Mouse (Mus musculus): Measurements from ENCODE around the gene Slc51a. TPM values are rescaled to one million over a fixed set of nuclear protein-coding genes. Genes with fewer than 3 reads are reported as not detected.

Gene Slc51a
- total RNA-seq, 2 experiments from 2014 or later, result not detected

DNA sequence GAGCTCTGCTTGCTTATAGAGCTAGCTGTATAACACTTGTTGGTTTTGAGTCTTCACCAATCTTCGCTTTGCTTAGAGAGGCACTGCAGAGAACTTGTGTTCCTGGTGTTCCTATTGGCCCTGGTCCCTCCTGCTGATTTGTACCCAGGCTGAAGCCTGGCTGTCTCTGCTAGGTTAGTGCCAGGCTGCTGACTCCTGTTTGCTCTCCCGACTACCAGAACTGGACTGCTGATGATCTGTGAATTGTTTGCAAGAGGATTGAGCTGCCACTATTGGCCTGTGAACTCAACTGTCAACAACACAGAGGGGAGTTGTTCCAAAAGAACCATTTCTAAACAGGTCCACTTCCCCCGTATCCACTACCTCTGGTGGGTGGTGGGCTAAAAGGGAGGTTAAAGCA, 46.2 kb downstream of the Slc51a start:
- no peak for DNase-seq
- intact Hi-C loops (cut with DNase I; ENCODE audit: low total_unique reads), result no loop called here

DNA sequence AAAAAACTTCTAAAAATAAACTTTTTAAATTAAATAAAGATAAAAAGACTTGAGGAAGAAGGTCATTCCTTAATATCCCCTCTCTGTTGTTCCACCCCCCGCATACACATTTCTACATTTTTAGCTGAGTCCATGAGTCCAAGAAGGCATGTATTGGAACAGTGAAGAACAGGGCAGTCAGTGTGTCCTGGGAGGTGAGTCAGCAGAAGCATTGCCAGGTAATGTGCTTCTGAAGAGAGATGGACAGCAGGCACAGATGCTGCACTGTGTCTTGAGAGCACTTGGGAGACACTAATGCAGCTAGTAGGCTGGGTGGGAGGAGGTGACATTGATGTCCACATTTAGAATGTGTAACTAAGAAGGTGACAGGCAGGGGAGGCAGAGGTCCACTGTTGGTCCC, 50.4 kb downstream of the Slc51a start:
- DNase-seq, result no peak
- intact Hi-C loops (cut with DNase I; ENCODE audit: low total_unique reads), result no loop called here

DNA sequence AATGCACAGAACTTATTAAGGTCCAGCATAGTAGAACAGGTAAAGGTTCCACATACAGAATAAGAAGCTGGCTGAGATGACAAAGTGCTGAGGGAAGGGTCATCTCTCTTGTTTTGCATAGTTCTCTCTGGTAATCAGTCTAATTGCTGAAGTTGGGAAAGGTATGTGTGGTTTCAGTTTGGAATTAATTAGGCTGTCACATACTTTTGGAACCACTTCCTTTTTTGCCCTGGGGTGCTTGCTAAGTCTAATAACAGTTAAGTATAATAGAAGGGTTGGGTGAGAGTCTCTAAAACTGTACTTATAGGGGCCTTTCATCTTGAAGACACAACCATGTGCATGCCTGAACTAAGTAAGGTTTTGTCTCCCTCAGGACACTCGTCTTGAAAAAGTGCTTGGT, 51.0 kb downstream of the Slc51a start:
- intact Hi-C loops (cut with DNase I; ENCODE audit: low total_unique reads), result no loop called here
- DNase-seq, result no peak

DNA sequence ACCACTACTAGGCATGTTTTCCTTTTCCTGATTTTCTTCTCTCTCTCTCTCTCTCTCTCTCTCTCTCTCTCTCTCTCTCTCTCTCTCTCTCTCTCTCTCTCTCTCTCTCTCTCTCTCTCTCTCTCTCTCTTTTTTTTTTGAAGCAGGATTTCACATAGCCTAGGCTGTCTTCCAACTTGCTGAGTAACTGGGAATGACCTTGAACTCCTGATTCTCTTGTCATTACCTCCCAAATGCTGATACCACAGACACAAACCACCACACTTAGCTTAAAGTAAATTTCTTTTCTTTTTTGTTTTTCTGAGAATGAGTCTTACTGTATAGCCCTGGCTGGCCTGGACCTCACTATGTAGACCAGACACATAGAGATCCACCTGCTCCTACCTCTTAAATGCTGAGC, 53.0 kb downstream of the Slc51a start:
- intact Hi-C loops (cut with DNase I; ENCODE audit: low total_unique reads), result no loop called here
- DNase-seq, result no peak

DNA sequence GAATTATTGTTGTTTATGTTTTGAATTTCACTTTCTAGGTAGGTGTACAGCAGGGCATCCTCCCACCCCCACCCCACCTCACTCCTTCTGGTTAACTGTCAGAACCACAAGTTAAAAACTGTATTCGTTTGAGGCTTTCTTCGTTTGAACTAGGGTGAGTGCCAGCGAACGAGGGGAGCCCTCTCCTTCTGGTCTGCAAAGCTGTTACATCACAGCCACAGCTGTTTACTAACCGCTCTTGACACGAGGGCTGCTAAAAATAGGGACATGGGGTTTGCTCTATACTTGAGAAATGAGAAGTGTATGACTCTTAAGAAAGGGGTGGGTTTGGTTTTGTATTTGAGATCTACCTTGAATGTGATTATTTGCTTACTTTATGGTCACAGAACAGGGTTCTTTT, 53.6 kb downstream of the Slc51a start:
- DNase-seq, result peak; percentile 35
- intact Hi-C loops (cut with DNase I; ENCODE audit: low total_unique reads), result no loop called here

DNA sequence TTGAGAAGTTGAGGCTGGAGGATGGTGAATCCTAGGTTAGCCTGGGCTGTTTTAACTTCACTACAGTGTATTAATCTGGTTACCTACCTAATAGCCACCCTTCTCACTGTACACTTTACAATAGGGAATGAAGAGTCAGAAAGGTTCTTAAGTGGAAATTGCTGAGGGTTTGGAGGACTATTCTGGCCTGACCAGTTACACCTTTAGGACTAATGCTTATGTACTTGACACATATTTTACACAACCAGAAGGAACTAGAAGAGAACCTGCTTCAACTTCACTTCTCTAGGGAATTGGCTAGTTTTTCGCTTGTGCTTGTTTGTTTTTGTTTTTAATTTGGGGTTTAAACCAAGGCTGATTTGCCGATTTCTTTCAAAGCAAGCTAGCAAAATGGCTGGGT, 54.5 kb downstream of the Slc51a start:
- no peak for DNase-seq
- intact Hi-C loops (cut with DNase I; ENCODE audit: low total_unique reads), result no loop called here

DNA sequence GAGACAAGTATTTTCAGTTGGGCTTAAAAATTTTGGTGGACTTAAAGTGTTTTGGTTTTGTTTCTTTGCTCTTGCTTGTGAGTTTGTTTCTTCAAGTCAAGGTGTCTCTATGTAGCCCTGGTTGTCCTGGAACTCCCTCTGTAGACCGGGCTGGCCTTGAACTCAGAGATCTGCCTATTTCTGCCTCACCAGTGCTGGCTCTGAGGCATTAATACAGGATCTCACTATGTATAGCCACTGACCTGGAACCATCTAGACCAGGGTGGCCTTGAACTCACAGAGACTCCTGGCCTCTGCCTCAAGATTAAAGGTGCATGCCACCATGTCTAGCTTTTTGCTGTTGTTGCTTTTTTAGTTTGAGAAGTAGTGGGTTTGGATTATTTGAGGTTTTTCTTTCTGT, 55.8 kb downstream of the Slc51a start:
- DNase-seq, result no peak
- intact Hi-C loops (cut with DNase I; ENCODE audit: low total_unique reads), result no loop called here

DNA sequence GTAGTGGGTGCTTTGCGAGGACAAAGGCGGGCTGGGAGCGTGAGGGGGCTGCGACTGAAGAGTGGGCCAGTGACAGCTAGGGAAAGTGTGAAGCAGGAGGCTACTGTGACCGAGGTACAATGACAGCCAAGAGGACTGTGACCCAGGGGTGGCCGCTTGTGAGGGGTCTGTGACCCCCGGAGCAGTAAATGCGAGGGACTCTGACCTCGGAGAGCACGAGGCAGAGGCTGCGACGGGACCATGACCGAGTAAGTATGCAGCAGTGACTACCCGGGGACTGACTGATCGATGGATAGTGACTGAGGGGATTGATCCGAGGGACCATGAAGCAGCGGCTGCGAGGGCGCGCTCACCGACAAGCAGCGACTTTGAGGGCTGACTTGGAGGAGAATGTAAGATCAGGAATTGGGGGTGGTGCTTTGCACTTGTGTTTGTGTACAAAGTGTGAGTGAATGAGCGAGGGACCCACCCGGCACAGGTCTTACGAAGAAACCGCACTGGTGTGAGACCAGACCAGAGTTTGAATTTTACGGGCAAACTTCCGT, 56.6 kb downstream of the Slc51a start:
- no peak for DNase-seq
- intact Hi-C loops (cut with DNase I; ENCODE audit: low total_unique reads), result no loop called here

DNA sequence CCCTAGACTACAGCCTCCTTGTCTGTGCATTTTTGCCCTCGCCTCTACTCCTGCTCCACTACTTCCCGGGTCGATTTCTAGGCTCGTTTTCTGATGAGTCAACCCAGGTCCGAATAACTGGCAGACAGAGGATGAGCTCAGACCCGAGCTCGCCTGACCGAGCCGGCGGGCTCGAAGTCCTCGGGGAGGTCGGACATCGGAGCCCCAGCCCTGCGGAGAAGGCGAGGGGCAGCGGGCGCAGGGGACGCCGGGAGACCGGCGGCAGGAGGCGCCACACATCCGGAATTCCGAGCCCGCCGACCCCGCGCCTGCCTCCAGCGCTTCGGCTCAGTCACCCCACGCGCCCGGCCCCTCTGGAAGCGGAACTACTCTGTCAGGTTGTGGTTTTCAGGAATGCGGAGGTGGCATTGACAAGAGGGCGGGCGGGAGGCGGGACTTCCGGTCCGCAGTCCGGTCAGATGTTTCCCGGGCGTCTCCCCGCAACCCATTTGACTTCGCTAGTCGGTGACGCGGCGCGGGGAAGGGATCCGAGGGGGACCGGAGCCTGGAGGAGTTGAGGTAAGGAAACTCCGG, 57.1 kb downstream of the Slc51a start, which contains the start of gene Pcyt1a:
Gene Pcyt1a (plus strand): TSS at position 448 of the 573 bp plus-strand sequence.
- DNase-seq, result peak; percentile 90
- intact Hi-C loops (cut with DNase I; ENCODE audit: low total_unique reads), result no loop called here

DNA sequence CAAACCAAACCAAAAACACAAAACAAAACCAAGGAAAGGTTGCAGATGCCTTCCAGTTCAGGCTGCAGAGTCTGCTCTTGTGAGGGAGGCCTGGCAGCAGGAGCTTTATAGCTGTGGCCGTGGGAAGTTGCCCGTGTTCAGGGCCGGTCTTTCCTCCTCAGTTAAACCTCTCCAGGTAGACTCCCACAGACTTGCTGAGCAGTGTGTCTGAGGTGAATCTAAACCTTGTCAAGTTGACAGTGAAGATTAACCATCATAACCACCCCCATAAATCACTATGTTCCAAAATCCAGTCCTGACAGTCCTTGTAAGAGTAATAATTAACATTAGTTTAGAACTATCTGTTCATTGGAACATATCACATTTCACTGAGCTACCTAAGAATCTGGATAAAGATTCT, 60.2 kb downstream of the Slc51a start:
- no peak for DNase-seq
- intact Hi-C loops (cut with DNase I; ENCODE audit: low total_unique reads), result no loop called here

Other genes with a start within 250 kb of the Slc51a start
- 10 to 100 TPM in 1 of 2 experiments, 1 to 10 TPM in 1; 9.4 to 10.2 TPM for gene Fbxo45, start 240.7 kb downstream of the Slc51a start, total RNA-seq (2021)
- 1 to 10 TPM; 5.1 to 5.6 TPM for gene Wdr53, start 240.7 kb downstream of the Slc51a start, total RNA-seq (2021)
- gene Smco1, start 216.4 kb downstream of the Slc51a start, total RNA-seq (2021), result 10 to 100 TPM; 24.5 to 42.0 TPM
- 10 to 100 TPM; 10.4 to 11.0 TPM for gene Rnf168, start 210.4 kb downstream of the Slc51a start, total RNA-seq (2021)
- gene Ubxn7, start 155.6 kb downstream of the Slc51a start, total RNA-seq (2021), result 10 to 100 TPM; 19.5 to 23.0 TPM
- not detected for gene Tm4sf19, start 87.4 kb downstream of the Slc51a start, total RNA-seq (2021)
- 1 to 10 TPM; 4.5 to 5.7 TPM for gene Tctex1d2, start 68.2 kb downstream of the Slc51a start, total RNA-seq (2021)
- 10 to 100 TPM; 74.4 to 74.6 TPM for gene Pcyt1a, start 57.0 kb downstream of the Slc51a start, total RNA-seq (2021)
- gene Zdhhc19, start 8.4 kb upstream of the Slc51a start, total RNA-seq (2021), result not detected
- gene Tfrc, start 121.0 kb upstream of the Slc51a start, total RNA-seq (2021), result 100 to 1,000 TPM; 285 to 408 TPM
- 10 to 100 TPM; 34.6 to 42.8 TPM for gene Tnk2, start 156.0 kb upstream of the Slc51a start, total RNA-seq (2021)
- gene Muc4, start 248.0 kb upstream of the Slc51a start, total RNA-seq (2021), result under 1 TPM; 0.22 to 0.33 TPM